Mouse (Mus musculus): Measurements from ENCODE around the gene Psma6.
A peak's percentile ranks its signal among the peaks of the same experiment; 100 is the strongest.

Gene Psma6

DNA sequence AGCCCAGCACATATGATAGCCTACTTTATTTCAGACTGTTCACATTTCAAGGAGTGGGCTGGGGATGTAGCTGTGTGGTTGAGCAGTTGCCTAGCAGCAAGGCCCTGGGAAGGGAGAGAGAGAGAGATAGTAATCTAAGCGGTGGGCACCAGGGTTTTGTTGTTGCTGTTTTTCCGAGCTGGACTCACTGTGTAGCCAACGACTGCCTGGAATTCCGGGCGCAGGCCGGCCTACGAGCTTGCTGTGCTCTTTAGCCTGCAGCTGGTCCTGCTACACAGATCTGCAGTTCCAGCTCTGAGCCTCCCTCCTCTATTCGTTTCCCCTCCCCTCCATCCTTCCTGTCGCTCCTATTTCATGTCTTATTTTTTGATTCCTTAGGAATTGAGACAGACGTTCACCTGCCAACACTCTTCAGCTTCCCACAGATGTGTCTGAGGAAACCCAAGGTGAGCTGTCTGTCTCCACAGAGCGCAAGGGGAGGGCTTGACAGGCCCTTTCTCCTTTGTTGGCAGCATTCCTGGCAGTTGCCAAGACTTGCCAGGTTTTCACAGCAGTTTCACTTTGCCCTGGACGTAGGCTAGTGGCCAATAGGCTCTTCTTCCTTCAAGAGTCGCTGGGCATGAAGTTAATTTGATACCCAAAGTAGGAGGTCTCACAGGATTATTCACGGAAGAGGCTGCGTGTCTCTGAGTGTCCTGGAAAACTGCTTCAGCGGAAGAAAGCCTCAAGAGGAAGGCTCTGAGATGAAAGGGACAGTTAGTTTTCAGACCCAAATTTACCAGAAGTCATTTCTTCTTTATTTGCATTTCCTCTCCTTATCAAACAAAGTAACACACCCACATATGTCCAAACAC lies 80.2 kb downstream of the Psma6 start:
- DNase-seq (ENCODE audit: low spot score in 2 of 2), result peak; percentile 31 to 60

DNA sequence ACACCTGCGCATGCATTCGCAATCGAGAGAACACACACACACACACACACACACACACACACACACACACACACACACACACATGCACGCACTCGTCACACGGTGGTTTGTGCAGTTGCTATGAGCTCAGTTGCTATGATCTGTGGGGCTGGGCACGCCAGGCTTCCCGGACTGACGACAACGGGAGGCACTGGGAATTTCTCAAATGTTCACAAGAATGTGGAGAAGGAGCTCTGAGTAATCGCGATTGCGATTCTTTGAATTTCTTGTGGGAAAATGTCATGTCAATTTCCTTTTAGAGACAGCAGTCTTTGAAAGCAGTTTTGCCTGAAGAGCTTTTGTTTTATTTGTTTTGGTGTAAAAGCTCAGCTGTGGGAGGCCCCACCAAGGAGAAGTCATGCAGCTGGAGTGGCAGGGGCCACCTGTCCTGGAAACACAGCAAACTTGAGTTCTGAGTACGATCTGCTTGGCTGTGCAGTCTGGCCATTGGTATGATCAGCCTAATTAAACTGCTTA lies 80.9 kb downstream of the Psma6 start:
- no peak for DNase-seq (ENCODE audit: low spot score in 2 of 2)

DNA sequence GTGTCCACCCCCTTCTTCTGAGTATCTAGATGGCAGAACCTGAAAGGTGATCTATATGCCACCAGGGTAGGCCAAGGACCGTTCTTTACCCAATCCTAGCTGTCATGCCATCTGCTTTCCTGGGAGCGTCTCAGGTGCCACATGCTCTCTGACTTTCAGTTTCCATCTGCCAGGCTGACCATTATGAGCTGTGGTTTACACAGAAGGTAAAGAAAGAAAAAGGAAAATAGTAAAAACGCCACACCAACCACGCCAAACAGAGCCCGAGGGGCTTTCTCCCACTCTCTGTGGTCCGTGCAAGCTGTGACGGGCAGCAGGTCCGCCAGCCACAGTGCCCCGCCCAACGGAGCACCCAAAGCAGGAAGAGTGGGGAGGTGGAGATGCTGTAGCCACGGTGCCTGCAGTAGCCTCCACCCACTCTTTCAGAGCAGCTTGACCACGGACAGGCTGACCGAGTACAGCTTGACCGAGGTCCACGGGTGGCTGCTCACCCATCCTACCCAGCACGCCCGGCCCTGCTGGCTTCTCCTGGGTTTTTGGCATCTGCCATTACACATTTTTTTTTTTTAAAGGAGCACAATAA lies 81.5 kb downstream of the Psma6 start:
- DNase-seq (ENCODE audit: low spot score in 2 of 2), result no peak

DNA sequence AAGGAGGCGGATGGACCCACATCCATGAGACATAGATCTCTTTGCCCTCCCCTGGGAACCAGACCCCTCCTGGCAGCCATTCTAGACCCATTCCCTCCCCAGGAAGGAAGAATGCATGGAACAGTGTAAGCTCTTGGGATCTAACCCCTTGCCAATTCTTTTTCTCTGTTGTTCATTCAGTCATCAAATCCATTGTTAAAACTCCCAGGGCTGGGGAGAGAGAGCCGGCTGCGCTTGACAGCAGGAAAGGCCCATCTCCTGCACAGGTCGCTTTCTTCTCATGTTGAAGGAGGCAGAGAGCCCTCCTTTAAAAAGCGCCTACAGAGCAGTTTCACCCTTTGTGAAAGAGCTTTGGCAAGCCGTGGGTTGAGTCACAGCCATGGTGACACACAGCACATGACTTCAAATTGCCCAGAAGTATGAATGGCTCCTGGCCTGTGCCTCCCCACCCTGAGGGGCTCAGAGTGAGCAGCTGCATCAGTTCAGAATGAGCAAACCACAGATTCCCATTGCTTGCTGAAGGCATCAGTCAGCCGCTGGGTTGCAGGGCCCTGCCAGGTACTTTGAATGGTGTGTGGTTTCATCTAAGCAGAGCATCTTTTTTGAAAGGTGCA lies 82.2 kb downstream of the Psma6 start:
- no peak for DNase-seq (ENCODE audit: low spot score in 2 of 2)

DNA sequence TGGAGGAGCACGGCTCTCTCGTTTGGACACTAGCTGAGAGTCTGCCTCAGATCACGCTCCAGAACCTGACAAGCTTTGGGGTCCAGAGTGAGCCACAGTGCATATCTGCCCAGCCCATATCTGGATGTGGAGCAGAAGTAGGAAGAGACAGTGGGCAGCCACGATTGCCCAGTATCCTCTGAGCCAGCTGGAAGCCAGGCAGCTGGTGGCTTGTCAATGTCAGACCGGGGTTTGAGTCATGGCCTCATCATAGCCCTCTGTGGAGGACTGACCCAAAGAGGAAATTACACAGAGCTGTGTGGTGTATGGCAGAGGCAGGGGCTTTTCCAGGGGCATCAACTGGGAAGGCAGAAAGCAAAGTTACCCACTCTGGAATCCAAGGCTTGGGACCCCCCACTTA lies 82.8 kb downstream of the Psma6 start:
- no peak for DNase-seq (ENCODE audit: low spot score in 2 of 2)

DNA sequence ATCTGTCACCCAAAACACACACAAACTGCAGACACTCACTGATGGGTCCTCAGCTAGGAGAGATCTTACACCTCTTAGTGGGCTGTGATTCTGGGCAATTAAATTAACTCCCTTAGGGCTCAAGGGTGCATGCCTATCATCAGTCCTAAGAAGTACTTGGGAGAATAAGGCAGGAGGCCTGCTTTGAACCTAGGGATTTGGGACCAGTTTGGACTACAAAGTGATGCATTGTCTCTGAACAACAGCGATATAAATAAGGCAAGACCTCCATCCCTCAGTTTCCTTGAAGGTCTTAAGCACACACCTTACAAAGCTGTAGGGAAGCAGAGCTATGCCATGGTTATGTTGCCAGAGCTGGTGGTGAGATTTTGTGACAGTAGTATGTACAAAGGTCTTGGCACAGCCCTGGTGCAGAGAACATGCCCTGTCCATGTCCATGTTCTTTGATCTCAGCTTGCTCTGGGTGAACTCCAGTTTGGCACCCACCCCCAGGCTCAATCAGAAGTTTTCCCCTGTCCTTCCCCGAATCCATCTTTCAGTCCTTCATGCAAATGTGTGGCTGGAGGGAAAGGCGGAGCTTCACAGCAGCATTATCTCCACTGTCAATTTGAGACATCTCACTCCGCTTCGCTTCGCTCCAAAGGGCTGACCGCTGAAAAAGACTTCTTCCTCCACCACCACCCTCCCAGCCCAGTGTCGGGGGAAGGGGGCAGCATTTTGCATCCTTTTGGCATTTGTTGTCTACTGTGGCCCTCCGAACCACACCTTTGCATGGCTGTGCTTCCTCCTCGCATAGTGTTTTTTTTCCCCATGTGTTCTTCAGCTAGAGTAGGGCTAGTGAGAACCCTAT lies 83.5 kb downstream of the Psma6 start:
- no peak for DNase-seq (ENCODE audit: low spot score in 2 of 2)

Measured in frontal cortex, postnatal 36 days (tissue).